Mouse (Mus musculus): Measurements from ENCODE around the gene Rpl34. TPM values are rescaled to one million over a fixed set of nuclear protein-coding genes. Genes with fewer than 3 reads are reported as not detected.

Rpl34 gene
- polyA plus RNA-seq, 1 experiment from 2014 or later, result 1,059 TPM

- Histone ChIP-seq H3K27me3 (no peaks in the 10 kb centered on the region), H3K4me3 (no peak overlapping the region), H3K36me3 (no peaks in the 10 kb centered on the region), H3K9ac (no peak overlapping the region), H3K27ac (no peak overlapping the region), H3K4me1 (no peaks in the 10 kb centered on the region), H3K4me2 (no peak overlapping the region), H3K9me3 (no peaks in the 10 kb centered on the region)
- ATAC-seq (ENCODE audit: insufficient number of reproducible peaks, insufficient read depth, low FRiP score, low TSS enrichment, low read depth), result no peak
- 80% methylated on average over 9 of the region's 9 CpGs for whole genome bisulfite sequencing
Observed at GRCm38 (mm10) chr3:130684276-130685013, 45.8 kb downstream of the Rpl34 start.

GRCm38 (mm10) chr3:130683836-130684235, 46.4 kb downstream of the Rpl34 start:
- Histone ChIP-seq H3K4me2 (no peak overlapping the region), H3K27ac (no peak overlapping the region), H3K4me1 (no peaks in the 10 kb centered on the region), H3K27me3 (no peaks in the 10 kb centered on the region), H3K36me3 (no peaks in the 10 kb centered on the region), H3K4me3 (no peak overlapping the region), H3K9ac (no peak overlapping the region), H3K9me3 (no peaks in the 10 kb centered on the region)
- 79% methylated on average over 8 of the region's 8 CpGs for WGBS
- ATAC-seq (ENCODE audit: insufficient number of reproducible peaks, insufficient read depth, low FRiP score, low TSS enrichment, low read depth), result no peak

GRCm38 (mm10) chr3:130682183-130682582, 48.0 kb downstream of the Rpl34 start:
- WGBS, result 82% methylated on average over 9 of the region's 9 CpGs
- H3K4me1 ChIP-seq, result no peaks in the 10 kb centered on the region
- ATAC-seq (ENCODE audit: insufficient number of reproducible peaks, insufficient read depth, low FRiP score, low TSS enrichment, low read depth), result no peak

DNA sequence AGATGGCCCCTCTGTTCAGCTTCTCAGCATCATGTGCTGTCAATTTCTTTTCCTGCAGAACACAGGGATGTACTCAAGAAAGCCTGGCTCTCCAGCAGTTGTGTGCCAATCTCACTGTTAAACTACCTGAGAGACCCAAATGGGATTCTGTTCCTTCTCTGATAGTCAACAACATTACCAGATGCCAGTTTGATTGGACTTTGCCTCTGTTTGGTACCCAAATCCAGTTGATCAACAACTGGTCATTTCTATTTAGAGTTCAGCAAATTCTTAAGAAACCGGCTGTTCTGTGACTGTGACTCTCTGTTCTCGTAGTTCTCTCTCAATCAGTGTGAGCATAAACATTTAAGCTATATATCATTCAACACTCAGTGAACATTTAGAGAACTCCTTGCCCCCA, 49.0 kb downstream of the Rpl34 start:
- Histone ChIP-seq H3K9ac (no peak overlapping the region), H3K4me2 (no peak overlapping the region), H3K36me3 (no peaks in the 10 kb centered on the region), H3K4me3 (no peak overlapping the region), H3K27ac (no peak overlapping the region), H3K27me3 (no peaks in the 10 kb centered on the region), H3K4me1 (no peaks in the 10 kb centered on the region), H3K9me3 (no peaks in the 10 kb centered on the region)
- WGBS, result 89% methylated on average over 2 of the region's 2 CpGs
- ATAC-seq (ENCODE audit: insufficient number of reproducible peaks, insufficient read depth, low FRiP score, low TSS enrichment, low read depth), result no peak

More at GRCm38 (mm10) chr3:130682183-130682582, 48.0 kb downstream of the Rpl34 start:
- Histone ChIP-seq H3K4me3 (no peak overlapping the region), H3K9me3 (no peaks in the 10 kb centered on the region), H3K27me3 (no peaks in the 10 kb centered on the region), H3K9ac (no peak overlapping the region), H3K4me2 (no peak overlapping the region), H3K36me3 (no peaks in the 10 kb centered on the region), H3K27ac (no peak overlapping the region)

DNA sequence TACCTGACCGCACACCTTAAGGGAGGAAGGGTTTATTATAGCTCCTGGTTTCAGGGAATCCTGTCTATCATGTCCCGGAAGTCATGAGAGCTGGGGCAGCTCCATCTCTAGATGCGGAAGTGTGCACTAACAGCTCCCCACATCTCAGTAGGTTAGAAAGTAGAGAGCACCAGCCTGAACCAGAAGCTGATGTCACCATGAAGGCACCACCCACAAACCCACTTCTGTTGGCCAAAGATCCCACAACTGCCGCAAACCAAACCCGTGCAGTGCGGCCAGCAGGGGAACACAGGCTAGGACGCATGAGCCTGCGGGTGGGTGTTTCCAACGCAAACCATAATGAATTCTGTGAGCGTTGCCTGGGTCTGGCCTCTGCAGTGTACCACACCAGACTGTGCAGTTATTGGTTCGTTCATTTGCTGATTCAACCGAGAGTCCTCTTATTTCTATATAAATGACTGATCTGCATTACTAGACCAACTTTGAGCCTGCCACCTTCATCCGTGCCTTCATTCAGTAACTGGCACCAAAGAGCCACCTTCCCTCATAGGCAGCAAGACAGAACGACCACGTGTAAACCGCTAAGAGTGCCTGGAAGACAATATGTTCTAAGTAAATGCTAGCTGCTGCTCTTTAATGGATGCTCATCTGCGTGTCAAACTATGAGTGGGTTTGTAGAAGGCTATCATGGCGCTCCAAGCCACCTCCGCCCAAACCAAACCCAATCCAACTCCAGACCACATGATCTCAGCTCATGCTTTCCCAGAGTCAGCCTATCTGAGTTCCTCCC, 52.3 kb downstream of the Rpl34 start:
- no peaks in the 10 kb centered on the region for H3K9me3 ChIP-seq
- no peak overlapping the region for H3K9ac ChIP-seq
- no peak for ATAC-seq (ENCODE audit: insufficient number of reproducible peaks, insufficient read depth, low FRiP score, low TSS enrichment, low read depth)
- H3K27me3 ChIP-seq, result no peaks in the 10 kb centered on the region
- peaks cover 4% of the 10 kb centered on the region for H3K4me1 ChIP-seq
- no peaks in the 10 kb centered on the region for H3K36me3 ChIP-seq
- H3K4me3 ChIP-seq, result no peak overlapping the region
- WGBS, result 93% methylated on average over 19 of the region's 19 CpGs
- no peak overlapping the region for H3K4me2 ChIP-seq
- no peak overlapping the region for H3K27ac ChIP-seq

Other genes starting within 250 kb of the Rpl34 start
- gene Etnppl, start 113.0 kb downstream of the Rpl34 start, polyA plus RNA-seq (2015; fragmentation: Nextera tagmentation; extraction: Ambion mirVana), result not detected in 2 replicates
- gene Ostc, start 21.0 kb downstream of the Rpl34 start, polyA plus RNA-seq (2015; fragmentation: Nextera tagmentation; extraction: Ambion mirVana), result 407 and 439 TPM in 2 replicates